Mouse (Mus musculus) G1E (cell line): ENCODE data around the gene Sema3b.

Source experiments
- CTCF ChIP-seq: IDR thresholded peaks from 2 replicates; pipeline ENCODE4 v1.5.1; 2012; ENCODE audit warnings: low read depth, low read length, inconsistent platforms, mixed read lengths
- GATA1 ChIP-seq: IDR thresholded peaks from 2 replicates; pipeline ENCODE4 v1.6.1; 2012; ENCODE audit warnings: borderline replicate concordance, low read length, inconsistent platforms, mixed read lengths
- POLR2AphosphoS5 ChIP-seq: IDR thresholded peaks from 2 replicates; pipeline ENCODE4 v1.6.1; 2012; ENCODE audit warnings: low read depth, low read length, inconsistent platforms; ENCODE audit not compliant: insufficient replicate concordance
- TAL1 ChIP-seq: conservative IDR thresholded peaks from 2 replicates; pipeline ENCODE4 v1.6.1; 2012; ENCODE audit warnings: low read depth, low read length, inconsistent platforms, mixed read lengths

GRCm38 (mm10) chr9:107551890-107552355, 57.1 kb downstream of the Sema3b start:
- TF ChIP-seq CTCF (no peak), GATA1 (no peak), POLR2AphosphoS5 (no peak), TAL1 (no peak)
